Mouse (Mus musculus) mouse trophoblast stem cell (cell line): ENCODE measurements around the gene Tspan14.

Source experiments
- in situ Hi-C, 2 experiments: fragments of 300-500 bp; cut with MseI, MboI; formaldehyde crosslinking; loops; 2 replicates in 1 of 2; 3 replicates in 1 of 2; pipeline ENCODE4 v1.15.1; 2025

The Tspan14 gene

GRCm38 (mm10) chr14:40975127-40975721, 8.6 kb upstream of the Tspan14 start:
- in situ Hi-C loops = loop anchor here in 1 of 2 experiments (5.0 to 10.0 kb wide), 2 partner anchors 57 to 60 kb away; no protein-coding TSS in a partner anchor

GRCm38 (mm10) chr14:40968051-40968450, 1.4 kb upstream of the Tspan14 start:
- in situ Hi-C loops = no loop called here

GRCm38 (mm10) chr14:40967598-40967900, 942 bp upstream of the Tspan14 start:
- in situ Hi-C loops = no loop called here

- in situ Hi-C loops = no loop called here
Observed at GRCm38 (mm10) chr14:40966862-40967597, 423 bp upstream of the Tspan14 start.

- in situ Hi-C loops = no loop called here
Observed at GRCm38 (mm10) chr14:40965507-40966356, 875 bp downstream of the Tspan14 start.

GRCm38 (mm10) chr14:40964881-40965280, 1.7 kb downstream of the Tspan14 start:
- in situ Hi-C loops = no loop called here

- in situ Hi-C loops = no loop called here
Observed at GRCm38 (mm10) chr14:40964214-40964610, 2.4 kb downstream of the Tspan14 start.

GRCm38 (mm10) chr14:40963501-40964213, 3.0 kb downstream of the Tspan14 start:
- in situ Hi-C loops = no loop called here

- in situ Hi-C loops = no loop called here
Observed at GRCm38 (mm10) chr14:40962365-40963290, 4.0 kb downstream of the Tspan14 start.

- in situ Hi-C loops = no loop called here
Observed at GRCm38 (mm10) chr14:40960237-40960636, 6.4 kb downstream of the Tspan14 start.

- in situ Hi-C loops = no loop called here
Observed at GRCm38 (mm10) chr14:40959586-40959985, 7.0 kb downstream of the Tspan14 start.

GRCm38 (mm10) chr14:40958986-40959381, 7.6 kb downstream of the Tspan14 start:
- in situ Hi-C loops = no loop called here

GRCm38 (mm10) chr14:40958083-40958985, 8.3 kb downstream of the Tspan14 start:
- in situ Hi-C loops = no loop called here

GRCm38 (mm10) chr14:40957607-40958006, 9.0 kb downstream of the Tspan14 start:
- in situ Hi-C loops = no loop called here

- in situ Hi-C loops = no loop called here
Observed at GRCm38 (mm10) chr14:40956252-40957146, 10.1 kb downstream of the Tspan14 start.

GRCm38 (mm10) chr14:40955596-40956251, 10.9 kb downstream of the Tspan14 start:
- in situ Hi-C loops = no loop called here

GRCm38 (mm10) chr14:40955146-40955545, 11.5 kb downstream of the Tspan14 start:
- in situ Hi-C loops = no loop called here

- in situ Hi-C loops = no loop called here
Observed at GRCm38 (mm10) chr14:40953381-40953780, 13.2 kb downstream of the Tspan14 start.
